Mouse (Mus musculus) hindbrain, embryonic 11.5 days (tissue): ENCODE measurements at regions not wholly inside any gene's neighbourhood (a gene's known extent, or its start where the extent isn't known, plus 50 kb on each side); places are given as distances from the start of the nearest gene placed in this dataset.

Source experiments
- ATAC-seq: fragments of 200-750 bp; cut with Nextera tagmentation; 2 replicates; pipeline ENCODE4 v1.8.0; 2017; ENCODE audit warnings: mild to moderate bottlenecking, moderate TSS enrichment, moderate library complexity; ENCODE audit not compliant: low FRiP score
- DNase-seq: peaks from one replicate; pipeline ENCODE4 v3.0.0-alpha.2; 2015; ENCODE audit warnings: low spot score
- H3K27ac ChIP-seq: fragments of 300-500 bp; sonication (generic); 2 replicates; pipeline ENCODE4 v1.5.1; 2014; ENCODE audit warnings: mild to moderate bottlenecking, low read depth, low read length
- H3K27me3 ChIP-seq: fragments of 300-500 bp; sonication (generic); 2 replicates; pipeline ENCODE4 v1.6.1; 2014; ENCODE audit warnings: mild to moderate bottlenecking, low read length, moderate library complexity, mixed read lengths; ENCODE audit not compliant: control insufficient read depth, insufficient read depth
- H3K36me3 ChIP-seq: fragments of 300-500 bp; sonication (generic); 2 replicates; pipeline ENCODE4 v1.6.1; 2014; ENCODE audit warnings: mild to moderate bottlenecking, low read length, moderate library complexity, mixed read lengths; ENCODE audit not compliant: control insufficient read depth, insufficient read depth
- H3K4me1 ChIP-seq: fragments of 300-500 bp; sonication (generic); replicated peaks from 2 replicates; pipeline ENCODE4 v1.6.1; 2014; ENCODE audit warnings: low read length, mixed read lengths; ENCODE audit not compliant: control insufficient read depth, insufficient read depth
- H3K4me2 ChIP-seq: fragments of 300-500 bp; sonication (generic); replicated peaks from 2 replicates; pipeline ENCODE4 v1.6.1; 2014; ENCODE audit warnings: mild to moderate bottlenecking, low read depth, low read length
- H3K4me3 ChIP-seq: fragments of 300-500 bp; sonication (generic); 2 replicates; pipeline ENCODE4 v1.5.1; 2014; ENCODE audit warnings: low read depth, low read length
- H3K9ac ChIP-seq: fragments of 300-500 bp; sonication (generic); 2 replicates; pipeline ENCODE4 v1.6.1; 2014; ENCODE audit warnings: low read depth, low read length
- H3K9me3 ChIP-seq: fragments of 300-500 bp; sonication (generic); 2 replicates; pipeline ENCODE4 v1.6.1; 2016; ENCODE audit warnings: low read length; ENCODE audit not compliant: control insufficient read depth
- WGBS: fragments of 180-500 bp; shearing (Covaris S2); extraction: QIAGEN DNeasy Blood & Tissue Kit; methylation state at CpG from one replicate; pipeline ENCODE4 v1.1.7; 2014; 5-methylcytosine and 5-hydroxymethylcytosine counted together

- H3K36me3 ChIP-seq = no peaks in the 10 kb centered on the region
- no peak overlapping the region for H3K27ac ChIP-seq
- no peak for ATAC-seq
- H3K4me2 ChIP-seq = no peak overlapping the region
- H3K27me3 ChIP-seq = no peaks in the 10 kb centered on the region
- no peak overlapping the region for H3K4me3 ChIP-seq
- 70% methylated on average over 22 of the region's 22 CpGs for WGBS
- no peak for DNase-seq
- no peak overlapping the region for H3K9ac ChIP-seq
- no peaks in the 10 kb centered on the region for H3K4me1 ChIP-seq
- H3K9me3 ChIP-seq = no peaks in the 10 kb centered on the region
These were observed 414.4 kb downstream of the Gm45692 start for GRCm38 (mm10) chr8:26533444-26534421.

- no peaks in the 10 kb centered on the region for H3K36me3 ChIP-seq
- no peak for ATAC-seq
- WGBS = 66% methylated on average over 3 of the region's 3 CpGs
- H3K4me3 ChIP-seq = no peak overlapping the region
- H3K9ac ChIP-seq = no peak overlapping the region
- no peaks in the 10 kb centered on the region for H3K9me3 ChIP-seq
- DNase-seq = no peak
- no peaks in the 10 kb centered on the region for H3K27me3 ChIP-seq
- no peaks in the 10 kb centered on the region for H3K4me1 ChIP-seq
- H3K27ac ChIP-seq = no peak overlapping the region
- no peak overlapping the region for H3K4me2 ChIP-seq
These were observed 416.5 kb downstream of the Gm45692 start for GRCm38 (mm10) chr8:26535816-26536215.

DNA sequence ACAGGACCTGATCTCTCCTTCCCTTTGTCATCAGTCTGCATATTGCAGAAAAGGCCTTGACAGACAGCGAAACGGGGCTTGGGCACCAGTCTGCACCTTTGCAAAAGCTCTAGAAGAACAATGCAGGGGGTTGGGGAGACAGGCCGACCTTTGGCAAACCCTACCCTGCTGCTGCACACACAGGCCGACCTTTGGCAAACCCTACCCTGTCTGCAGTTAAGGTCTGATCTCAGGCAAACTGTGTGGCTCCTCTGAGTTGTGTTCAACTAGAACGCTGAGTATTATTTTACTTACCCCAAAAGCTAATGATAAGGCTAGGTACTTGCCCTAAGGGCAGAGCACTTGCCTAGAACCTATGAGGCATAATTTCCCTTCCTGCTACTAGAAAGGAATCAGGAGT lies 423.4 kb upstream of the Zfp703 start:
- WGBS = 75% methylated on average over 5 of the region's 5 CpGs
- H3K27ac ChIP-seq = no peak overlapping the region
- no peak for ATAC-seq

DNA sequence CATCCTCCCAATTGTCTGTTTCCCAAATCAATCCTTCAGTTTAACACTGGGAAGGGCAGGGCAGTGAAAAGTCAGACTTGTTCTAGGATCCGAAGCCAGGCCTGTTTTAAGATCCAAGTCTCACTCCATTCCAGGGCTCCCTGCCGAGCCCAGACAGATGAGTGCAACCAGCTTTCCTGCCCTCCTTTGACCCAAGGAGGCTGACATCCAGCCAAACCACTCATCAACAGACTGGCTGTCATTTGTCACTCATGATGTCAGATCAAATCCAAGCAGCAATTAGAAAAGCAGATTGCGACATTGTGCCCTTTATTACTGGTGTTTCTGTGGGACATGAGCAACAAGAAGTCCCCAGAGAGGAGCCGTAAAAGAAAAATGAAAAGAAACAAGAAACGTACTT lies 417.9 kb upstream of the Zfp703 start:
- Histone ChIP-seq H3K36me3 (no peaks in the 10 kb centered on the region), H3K4me2 (no peak overlapping the region), H3K9ac (no peak overlapping the region), H3K4me3 (no peak overlapping the region), H3K4me1 (no peaks in the 10 kb centered on the region), H3K27ac (no peak overlapping the region), H3K27me3 (no peaks in the 10 kb centered on the region), H3K9me3 (no peaks in the 10 kb centered on the region)
- 69% methylated on average over 5 of the region's 5 CpGs for WGBS
- ATAC-seq (no peak), DNase-seq (no peak)

More for the DNA sequence above, 423.4 kb upstream of the Zfp703 start:
- Histone ChIP-seq H3K36me3 (no peaks in the 10 kb centered on the region), H3K9ac (no peak overlapping the region), H3K27me3 (no peaks in the 10 kb centered on the region), H3K9me3 (no peaks in the 10 kb centered on the region), H3K4me1 (no peaks in the 10 kb centered on the region), H3K4me3 (no peak overlapping the region), H3K4me2 (no peak overlapping the region)
- no peak for DNase-seq

DNA sequence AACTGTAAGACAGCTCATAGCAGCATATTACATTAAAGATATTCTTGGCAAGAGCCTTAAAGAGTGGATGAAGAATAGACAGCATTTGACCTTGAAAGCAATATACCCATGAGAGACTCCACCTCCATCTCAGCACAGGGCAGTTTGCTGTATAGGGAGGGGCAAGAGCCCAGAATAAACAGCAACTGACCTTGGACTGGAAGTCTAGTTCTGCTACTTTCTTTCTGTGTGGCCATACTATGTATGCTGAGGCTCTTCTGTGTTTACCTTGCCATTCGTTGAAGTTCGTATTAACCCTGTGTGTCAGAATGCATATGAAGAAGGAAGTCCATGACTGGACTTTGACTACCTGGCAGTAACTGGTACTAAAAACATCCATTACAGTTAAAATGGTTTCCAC lies 414.0 kb upstream of the Zfp703 start:
- 92% methylated on average over 2 of the region's 2 CpGs for WGBS
- no peaks in the 10 kb centered on the region for H3K36me3 ChIP-seq

GRCm38 (mm10) chr8:26564254-26564653 lies 412.9 kb upstream of the Zfp703 start:
- H3K4me2 ChIP-seq = no peak overlapping the region
- H3K9ac ChIP-seq = no peak overlapping the region
- no peaks in the 10 kb centered on the region for H3K36me3 ChIP-seq
- H3K9me3 ChIP-seq = no peaks in the 10 kb centered on the region
- H3K27ac ChIP-seq = no peak overlapping the region
- ATAC-seq (no peak), DNase-seq (no peak)
- no peaks in the 10 kb centered on the region for H3K27me3 ChIP-seq
- 90% methylated on average over 2 of the region's 2 CpGs for WGBS
- H3K4me1 ChIP-seq = no peaks in the 10 kb centered on the region
- H3K4me3 ChIP-seq = no peak overlapping the region

More for the DNA sequence above, 414.0 kb upstream of the Zfp703 start:
- no peak for DNase-seq
- no peak overlapping the region for H3K4me2 ChIP-seq
- no peak for ATAC-seq
- no peak overlapping the region for H3K4me3 ChIP-seq
- H3K9ac ChIP-seq = no peak overlapping the region
- H3K27me3 ChIP-seq = no peaks in the 10 kb centered on the region
- no peak overlapping the region for H3K27ac ChIP-seq
- H3K4me1 ChIP-seq = no peaks in the 10 kb centered on the region
- no peaks in the 10 kb centered on the region for H3K9me3 ChIP-seq

DNA sequence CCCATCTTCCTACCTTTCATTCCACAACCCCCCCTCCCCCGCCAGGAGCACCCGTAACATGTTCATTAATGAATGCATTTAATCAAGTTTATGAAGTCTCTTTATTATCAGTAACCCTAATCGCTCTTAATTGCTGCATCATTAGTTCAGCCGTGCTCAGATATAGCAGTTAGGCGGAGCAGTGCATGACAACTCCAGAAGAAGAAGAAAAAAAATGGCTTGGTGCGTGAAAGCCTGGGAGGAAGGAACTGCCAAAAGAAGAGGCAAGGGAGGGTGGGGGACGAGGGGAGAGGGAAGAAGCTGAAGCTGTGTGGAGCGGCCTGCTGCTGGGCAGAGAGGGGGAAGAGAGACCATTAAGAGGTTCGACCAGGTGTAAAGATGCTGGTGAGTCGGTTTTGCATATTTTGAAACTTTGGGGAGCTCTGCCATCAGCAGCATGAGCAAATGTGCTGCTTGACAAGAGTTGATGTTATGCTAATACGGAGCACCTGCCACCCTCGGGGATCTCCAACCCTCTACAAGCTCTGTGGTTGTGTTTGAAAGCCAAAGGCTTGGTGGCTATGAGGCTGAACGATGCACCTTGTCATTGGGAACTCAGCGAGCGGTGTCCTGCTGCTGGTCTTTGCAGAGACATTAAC lies 408.6 kb upstream of the Zfp703 start:
- WGBS = 72% methylated on average over 15 of the region's 15 CpGs
- no peaks in the 10 kb centered on the region for H3K4me1 ChIP-seq
- no peaks in the 10 kb centered on the region for H3K36me3 ChIP-seq
- no peak overlapping the region for H3K4me3 ChIP-seq
- H3K27me3 ChIP-seq = no peaks in the 10 kb centered on the region
- no peak overlapping the region for H3K4me2 ChIP-seq
- DNase-seq (no peak), ATAC-seq (no peak)
- H3K9ac ChIP-seq = no peak overlapping the region
- no peak overlapping the region for H3K27ac ChIP-seq
- H3K9me3 ChIP-seq = no peaks in the 10 kb centered on the region

DNA sequence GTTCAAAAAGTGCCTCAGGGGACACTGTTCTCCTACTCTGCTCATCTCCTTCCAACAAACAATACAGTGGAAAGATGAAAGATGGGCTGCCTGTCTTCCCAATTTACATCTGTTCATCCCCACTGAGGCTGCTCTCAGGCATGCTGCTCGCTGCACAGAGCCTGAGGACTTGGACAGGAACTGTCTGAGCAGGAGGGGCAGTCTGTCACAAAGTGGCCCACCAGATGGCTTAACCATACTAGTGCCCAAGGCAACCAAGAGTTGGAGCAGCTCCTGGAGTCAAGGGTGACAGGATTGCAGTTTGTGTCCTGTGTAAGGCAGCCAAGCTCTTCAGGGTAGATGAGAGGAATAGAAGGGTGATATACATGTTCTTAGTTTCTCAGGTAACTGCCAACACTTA lies 388.3 kb upstream of the Zfp703 start:
- ATAC-seq (no peak), DNase-seq (no peak)
- H3K9ac ChIP-seq = no peak overlapping the region
- H3K27me3 ChIP-seq = 0 out of 2 replicates have a peak, but pooled peaks cover 2% of the 10 kb centered on the region
- H3K36me3 ChIP-seq = no peaks in the 10 kb centered on the region
- WGBS = 70% methylated on average over 1 of the region's 1 CpGs
- no peaks in the 10 kb centered on the region for H3K4me1 ChIP-seq
- H3K4me2 ChIP-seq = no peak overlapping the region
- H3K27ac ChIP-seq = no peak overlapping the region
- H3K4me3 ChIP-seq = no peak overlapping the region
- H3K9me3 ChIP-seq = no peaks in the 10 kb centered on the region
